Mouse (Mus musculus) ES-E14 (cell line): ENCODE measurements around the gene Ppp6r1. TPM values are rescaled to one million over a fixed set of nuclear protein-coding genes. Genes with fewer than 3 reads are reported as not detected.

ENCODE experiments used
- DNase-seq: peaks from one replicate; pipeline ENCODE4 v3.0.0-alpha.2; 2013; ENCODE audit warnings: low read depth, low spot score
- H3K27ac ChIP-seq: 2 replicates; pipeline ENCODE4 v1.5.1; 2012; ENCODE audit warnings: low read depth, mild to moderate bottlenecking, low read length, moderate library complexity, mixed read lengths; ENCODE audit not compliant: poor library complexity, insufficient read depth, severe bottlenecking
- H3K36me3 ChIP-seq: 2 replicates; pipeline ENCODE4 v1.6.1; 2012; ENCODE audit warnings: mild to moderate bottlenecking, low read length, moderate library complexity, mixed read lengths; ENCODE audit not compliant: control insufficient read depth, poor library complexity, insufficient read depth, severe bottlenecking
- H3K4me1 ChIP-seq, 2 experiments: fragments of 150-350 bp in 1 of 2; sonication (generic) in 1 of 2; 2 replicates each; pipeline ENCODE4 v1.6.1; 2012; ENCODE audit warnings: low read length in 2 of 2, mild to moderate bottlenecking in 1 of 2, mixed read lengths in 1 of 2; ENCODE audit not compliant: control insufficient read depth in 2 of 2, insufficient read depth in 2 of 2, poor library complexity in 1 of 2
- H3K4me3 ChIP-seq, 2 experiments: fragments of 150-350 bp in 1 of 2; sonication (generic) in 1 of 2; 2 replicates each; pipeline ENCODE4 v1.5.1; 2012; ENCODE audit warnings: low read length in 2 of 2, low read depth in 1 of 2, mild to moderate bottlenecking in 1 of 2, mixed read lengths in 1 of 2; ENCODE audit not compliant: insufficient read depth in 1 of 2, poor library complexity in 1 of 2, severe bottlenecking in 1 of 2
- H3K9ac ChIP-seq: 2 replicates; pipeline ENCODE4 v1.6.1; 2012; ENCODE audit warnings: low read depth, mild to moderate bottlenecking, low read length, mixed read lengths; ENCODE audit not compliant: poor library complexity, insufficient read depth, severe bottlenecking
- H3K9me3 ChIP-seq: fragments of 150-350 bp; sonication (generic); 2 replicates; pipeline ENCODE4 v1.6.1; 2012; ENCODE audit warnings: low read depth, mild to moderate bottlenecking, low read length; ENCODE audit not compliant: control insufficient read depth, insufficient read depth
- CHD2 ChIP-seq: IDR thresholded peaks from 2 replicates; pipeline ENCODE4 v1.6.1; 2014; ENCODE audit warnings: mild to moderate bottlenecking, low read depth, low read length, inconsistent platforms
- HCFC1 ChIP-seq: IDR thresholded peaks from 2 replicates; pipeline ENCODE4 v1.6.1; 2012; ENCODE audit warnings: low read length, inconsistent platforms, borderline replicate concordance; ENCODE audit not compliant: insufficient read depth
- MAFK ChIP-seq: IDR thresholded peaks from 2 replicates; pipeline ENCODE4 v1.6.1; 2014; ENCODE audit warnings: mild to moderate bottlenecking, low read depth, low read length, inconsistent platforms; ENCODE audit not compliant: insufficient read depth
- ZC3H11A ChIP-seq: IDR thresholded peaks from 2 replicates; pipeline ENCODE4 v1.6.1; 2012; ENCODE audit warnings: low read depth, mild to moderate bottlenecking, inconsistent platforms, low read length, borderline replicate concordance
- ZNF384 ChIP-seq: IDR thresholded peaks from 2 replicates; pipeline ENCODE4 v1.6.1; 2012; ENCODE audit warnings: low read depth, low read length, inconsistent platforms
- in situ Hi-C, 2 experiments: fragments of 600-800 bp; cut with MboI; formaldehyde crosslinking; loops; one replicate each; pipeline ENCODE4 v1.15.1; 2025; ENCODE audit warnings: low sequenced_read_pairs in 2 of 2, inconsistent platforms in 1 of 2; ENCODE audit not compliant: unreplicated experiment in 2 of 2
- total RNA-seq: library from RNA; depleted of rRNA; stranded (reverse); fragments of 300-350 nt; gene quantifications from 2 replicates; pipeline ENCODE4 v1.2.3, GENCODE M21; 2012

Ppp6r1 gene
- total RNA-seq, 1 experiment = 62.9 TPM

GRCm38 (mm10) chr7:4647291-4647690 lies 11.5 kb downstream of the Ppp6r1 start:
- Histone ChIP-seq H3K36me3 (peaks cover 17% of the 10 kb centered on the region; the same call in 1 of the 2 replicates), H3K9me3 (no peaks in the 10 kb centered on the region), H3K4me1 (peaks cover 0 to 2% of the 10 kb centered on the region in 2 experiments; a peak in 2 of 4 replicates), H3K4me3 (no peak overlapping the region), H3K27ac (no peak overlapping the region), H3K9ac (no peak overlapping the region)
- TF ChIP-seq HCFC1 (no peak), MAFK (no peak), ZC3H11A (no peak), ZNF384 (no peak), CHD2 (no peak)
- in situ Hi-C loops = no loop called here
- no peak for DNase-seq

GRCm38 (mm10) chr7:4646806-4647205 lies 12.0 kb downstream of the Ppp6r1 start:
- in situ Hi-C loops = no loop called here
- no peak overlapping the region for H3K4me3 ChIP-seq
- TF ChIP-seq ZC3H11A (no peak), MAFK (no peak), HCFC1 (no peak), CHD2 (no peak), ZNF384 (no peak)
- no peak for DNase-seq
- H3K9ac ChIP-seq = no peak overlapping the region
- peaks cover 0 to 2% of the 10 kb centered on the region in 2 experiments; a peak in 2 of 4 replicates for H3K4me1 ChIP-seq
- H3K36me3 ChIP-seq = peaks cover 22% of the 10 kb centered on the region
- H3K27ac ChIP-seq = no peak overlapping the region
- no peaks in the 10 kb centered on the region for H3K9me3 ChIP-seq

GRCm38 (mm10) chr7:4643225-4643624 lies 15.6 kb downstream of the Ppp6r1 start:
- H3K4me3 ChIP-seq = no peak overlapping the region
- no peak overlapping the region for H3K9ac ChIP-seq
- H3K4me1 ChIP-seq = no peaks in the 10 kb centered on the region; a peak in 1 of 4 replicates
- peaks cover 48% of the 10 kb centered on the region for H3K36me3 ChIP-seq
- no peak overlapping the region for H3K27ac ChIP-seq
- in situ Hi-C loops = no loop called here
- no peak for DNase-seq
- no peaks in the 10 kb centered on the region for H3K9me3 ChIP-seq
- TF ChIP-seq MAFK = no peak
- TF ChIP-seq HCFC1 = no peak

GRCm38 (mm10) chr7:4641956-4642355 lies 16.9 kb downstream of the Ppp6r1 start:
- peaks cover 49% of the 10 kb centered on the region for H3K36me3 ChIP-seq
- in situ Hi-C loops = no loop called here
- no peak overlapping the region for H3K27ac ChIP-seq
- no peak for DNase-seq
- no peak overlapping the region for H3K4me3 ChIP-seq
- no peak overlapping the region for H3K9ac ChIP-seq
- H3K4me1 ChIP-seq = no peaks in the 10 kb centered on the region; a peak in 1 of 4 replicates
- no peaks in the 10 kb centered on the region for H3K9me3 ChIP-seq
- TF ChIP-seq ZC3H11A = no peak
- no peak for TF ChIP-seq HCFC1

GRCm38 (mm10) chr7:4641155-4641554 lies 17.7 kb downstream of the Ppp6r1 start:
- Histone ChIP-seq H3K36me3 (peaks cover 44% of the 10 kb centered on the region), H3K4me1 (no peaks in the 10 kb centered on the region; a peak in 1 of 4 replicates), H3K27ac (no peak overlapping the region), H3K9ac (no peak overlapping the region), H3K9me3 (no peaks in the 10 kb centered on the region), H3K4me3 (no peak overlapping the region)
- TF ChIP-seq HCFC1 (no peak), MAFK (no peak), ZNF384 (no peak), ZC3H11A (no peak), CHD2 (no peak)
- DNase-seq = no peak
- in situ Hi-C loops = no loop called here
